Mouse (Mus musculus): ENCODE data around the gene Reln.

- TF ChIP-seq CTCF (IDR thresholded peaks at IDR 0.05) (no peak), EP300 (IDR thresholded peaks at IDR 0.05) (no peak)
These were observed 63.9 kb downstream of the Reln start for GRCm38 (mm10) chr5:22280534-22281164.
